Mouse (Mus musculus): ENCODE data around the gene Olfr784. TPM values are rescaled to one million over a fixed set of nuclear protein-coding genes. Genes with fewer than 3 reads are reported as not detected.

Gene Olfr784
- polyA plus RNA-seq, 1 experiment from 2014 or later, result not detected

DNA sequence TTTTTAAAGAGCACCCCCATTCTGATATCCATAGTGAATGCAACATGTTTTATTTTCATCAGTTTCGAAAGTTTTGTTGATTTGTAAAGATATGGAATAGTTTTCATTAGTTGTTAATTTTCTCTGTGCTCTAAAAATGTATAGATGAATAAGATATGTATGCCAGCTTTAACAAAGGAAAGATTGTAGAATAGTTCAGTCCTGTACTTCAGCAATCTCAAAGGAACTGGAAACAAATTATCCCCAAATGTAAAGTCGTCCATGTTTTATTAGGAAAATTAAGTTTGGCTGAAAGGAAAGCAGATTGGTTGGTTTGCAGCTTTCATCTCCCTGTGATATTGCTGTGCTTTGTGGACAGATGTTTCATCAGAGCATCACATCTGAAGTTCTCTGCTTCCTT is 21.2 kb downstream of the Olfr784 start, which contains the start of gene Olfr785:
TSS of gene Olfr785 (plus strand) at position 301 of the 400 bp plus-strand sequence.
- ATAC-seq (no peak), DNase-seq (no peak)
- no peak within 1 kb of the TSS for H3K4me2 ChIP-seq (ENCODE audit: low read depth, low read length)
- no peaks in the 10 kb centered on the region for H3K36me3 ChIP-seq (replicated peaks; ENCODE audit: insufficient read depth, low read length)
- no peaks in the 10 kb centered on the region for H3K4me1 ChIP-seq (ENCODE audit: insufficient read depth)
- no peak within 1 kb of the TSS for H3K9ac ChIP-seq (replicated peaks)
- H3K4me3 ChIP-seq (ENCODE audit: low read depth, low read length), result no peak within 1 kb of the TSS
- 49% methylated on average over 2 of the region's 2 CpGs for WGBS (ENCODE audit: insufficient replicate concordance)
- H3K9me3 ChIP-seq (ENCODE audit: low read length), result no peaks in the 10 kb centered on the region
- TF ChIP-seq EP300 (IDR thresholded peaks at IDR 0.05; ENCODE audit: low read depth) (no peak), CTCF (IDR thresholded peaks at IDR 0.05; ENCODE audit: low read depth) (no peak)
- no peaks in the 10 kb centered on the region for H3K27me3 ChIP-seq (ENCODE audit: insufficient read depth, low read length)
- no peak within 1 kb of the TSS for H3K27ac ChIP-seq (ENCODE audit: low read depth)

DNA sequence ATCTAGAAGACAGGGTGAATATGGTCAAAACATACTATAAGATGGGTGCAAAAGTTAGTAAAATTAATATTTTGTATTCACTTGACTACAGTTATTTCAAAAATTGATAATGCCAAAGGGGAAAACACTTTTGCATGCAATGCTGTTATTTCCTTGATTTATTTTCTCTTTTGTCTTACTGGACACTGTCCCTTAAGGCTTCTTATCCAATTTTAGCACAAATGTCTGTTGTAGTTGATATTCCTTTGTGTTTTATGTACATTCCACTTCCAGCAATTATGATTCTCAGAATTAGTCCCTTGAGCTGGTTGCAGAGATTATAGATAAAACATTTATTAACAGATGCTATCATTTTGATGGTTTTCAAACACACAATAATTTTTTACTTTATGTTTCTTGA is 43.1 kb downstream of the Olfr784 start, which contains the start of gene Olfr786:
TSS of gene Olfr786 (plus strand) at position 301 of the 400 bp plus-strand sequence.
- H3K4me3 ChIP-seq (ENCODE audit: low read depth, low read length), result no peak within 1 kb of the TSS
- ATAC-seq (no peak), DNase-seq (no peak)
- TF ChIP-seq CTCF (IDR thresholded peaks at IDR 0.05; ENCODE audit: low read depth) (no peak), EP300 (IDR thresholded peaks at IDR 0.05; ENCODE audit: low read depth) (no peak)
- H3K27me3 ChIP-seq (ENCODE audit: insufficient read depth, low read length), result no peaks in the 10 kb centered on the region
- H3K4me1 ChIP-seq (ENCODE audit: insufficient read depth), result no peaks in the 10 kb centered on the region
- no peak within 1 kb of the TSS for H3K27ac ChIP-seq (ENCODE audit: low read depth)
- no peak within 1 kb of the TSS for H3K4me2 ChIP-seq (ENCODE audit: low read depth, low read length)
- H3K9ac ChIP-seq (replicated peaks), result no peak within 1 kb of the TSS
- H3K36me3 ChIP-seq (replicated peaks; ENCODE audit: insufficient read depth, low read length), result no peaks in the 10 kb centered on the region
- H3K9me3 ChIP-seq (ENCODE audit: low read length), result peaks cover 2% of the 10 kb centered on the region; the same call in 1 of the 2 replicates

Other genes starting within 250 kb of the Olfr784 start
- gene Olfr770, start 245.1 kb upstream of the Olfr784 start, polyA plus RNA-seq (2015; fragmentation: Nextera tagmentation; extraction: Ambion mirVana), result not detected in 2 replicates
- gene Olfr771, start 219.3 kb upstream of the Olfr784 start, polyA plus RNA-seq (2015; fragmentation: Nextera tagmentation; extraction: Ambion mirVana), result not detected in 2 replicates
- not detected in 2 replicates for gene Olfr772, start 206.2 kb upstream of the Olfr784 start, polyA plus RNA-seq (2015; fragmentation: Nextera tagmentation; extraction: Ambion mirVana)
- not detected in 2 replicates for gene Olfr773, start 196.7 kb upstream of the Olfr784 start, polyA plus RNA-seq (2015; fragmentation: Nextera tagmentation; extraction: Ambion mirVana)
- not detected in 2 replicates for gene Olfr774, start 147.9 kb upstream of the Olfr784 start, polyA plus RNA-seq (2015; fragmentation: Nextera tagmentation; extraction: Ambion mirVana)
- gene Olfr775, start 135.7 kb upstream of the Olfr784 start, polyA plus RNA-seq (2015; fragmentation: Nextera tagmentation; extraction: Ambion mirVana), result not detected in 2 replicates
- gene Olfr776, start 125.0 kb upstream of the Olfr784 start, polyA plus RNA-seq (2015; fragmentation: Nextera tagmentation; extraction: Ambion mirVana), result not detected in 2 replicates
- gene Olfr777, start 112.6 kb upstream of the Olfr784 start, polyA plus RNA-seq (2015; fragmentation: Nextera tagmentation; extraction: Ambion mirVana), result not detected in 2 replicates
- gene Olfr780, start 66.0 kb upstream of the Olfr784 start, polyA plus RNA-seq (2015; fragmentation: Nextera tagmentation; extraction: Ambion mirVana), result not detected in 2 replicates
- gene Olfr781, start 55.2 kb upstream of the Olfr784 start, polyA plus RNA-seq (2015; fragmentation: Nextera tagmentation; extraction: Ambion mirVana), result not detected in 2 replicates
- not detected in 2 replicates for gene Olfr782, start 35.2 kb upstream of the Olfr784 start, polyA plus RNA-seq (2015; fragmentation: Nextera tagmentation; extraction: Ambion mirVana)
- not detected in 2 replicates for gene Olfr785, start 21.3 kb downstream of the Olfr784 start, polyA plus RNA-seq (2015; fragmentation: Nextera tagmentation; extraction: Ambion mirVana)
- gene Olfr786, start 43.2 kb downstream of the Olfr784 start, polyA plus RNA-seq (2015; fragmentation: Nextera tagmentation; extraction: Ambion mirVana), result not detected in 2 replicates
- not detected in 2 replicates for gene Olfr787, start 77.8 kb downstream of the Olfr784 start, polyA plus RNA-seq (2015; fragmentation: Nextera tagmentation; extraction: Ambion mirVana)
- not detected in 2 replicates for gene Olfr788, start 86.9 kb downstream of the Olfr784 start, polyA plus RNA-seq (2015; fragmentation: Nextera tagmentation; extraction: Ambion mirVana)
- gene Olfr789, start 100.7 kb downstream of the Olfr784 start, polyA plus RNA-seq (2015; fragmentation: Nextera tagmentation; extraction: Ambion mirVana), result not detected in 2 replicates
- gene Olfr790, start 114.4 kb downstream of the Olfr784 start, polyA plus RNA-seq (2015; fragmentation: Nextera tagmentation; extraction: Ambion mirVana), result not detected in 2 replicates
- gene Olfr791, start 137.7 kb downstream of the Olfr784 start, polyA plus RNA-seq (2015; fragmentation: Nextera tagmentation; extraction: Ambion mirVana), result not detected in 2 replicates
- not detected in 2 replicates for gene Olfr792, start 155.1 kb downstream of the Olfr784 start, polyA plus RNA-seq (2015; fragmentation: Nextera tagmentation; extraction: Ambion mirVana)
- not detected in 2 replicates for gene Olfr794, start 183.6 kb downstream of the Olfr784 start, polyA plus RNA-seq (2015; fragmentation: Nextera tagmentation; extraction: Ambion mirVana)
- not detected in 2 replicates for gene Olfr796, start 228.5 kb downstream of the Olfr784 start, polyA plus RNA-seq (2015; fragmentation: Nextera tagmentation; extraction: Ambion mirVana)
- not detected in 2 replicates for gene Olfr798, start 243.9 kb downstream of the Olfr784 start, polyA plus RNA-seq (2015; fragmentation: Nextera tagmentation; extraction: Ambion mirVana)

Measured in liver, postnatal 0 days (tissue).